Mouse (Mus musculus) left cerebral cortex, adult 18-20 months (tissue): ENCODE results near the gene Zfp326. TPM values are rescaled to one million over a fixed set of nuclear protein-coding genes. Genes with fewer than 3 reads are reported as not detected.

Experiments used
- DNase-seq, 2 experiments: peaks; one replicate each; pipeline ENCODE4 v3.0.0; 2021 to 2022; ENCODE audit warnings: low spot score in 2 of 2, mixed read lengths in 1 of 2
- total RNA-seq, 2 experiments: library from RNA; stranded (reverse); gene quantifications; 2 replicates each; pipeline ENCODE4 v1.2.3; 2021

Gene Zfp326
- total RNA-seq, 2 experiments from 2014 or later: 30.2 to 36.5 TPM

GRCm38 (mm10) chr5:105930282-105930681 lies 53.9 kb downstream of the Zfp326 start:
- DNase-seq: no peak

GRCm38 (mm10) chr5:105932392-105932791 lies 56.0 kb downstream of the Zfp326 start:
- DNase-seq: no peak

GRCm38 (mm10) chr5:105941951-105942350 lies 65.6 kb downstream of the Zfp326 start:
- DNase-seq: no peak

Other genes with a start within 250 kb of the Zfp326 start
- gene Lrrc8d, start 176.6 kb upstream of the Zfp326 start, total RNA-seq: 10 to 100 TPM; 32.7 to 35.0 TPM